Mouse (Mus musculus): ENCODE measurements around the gene Mfsd4a.

DNA sequence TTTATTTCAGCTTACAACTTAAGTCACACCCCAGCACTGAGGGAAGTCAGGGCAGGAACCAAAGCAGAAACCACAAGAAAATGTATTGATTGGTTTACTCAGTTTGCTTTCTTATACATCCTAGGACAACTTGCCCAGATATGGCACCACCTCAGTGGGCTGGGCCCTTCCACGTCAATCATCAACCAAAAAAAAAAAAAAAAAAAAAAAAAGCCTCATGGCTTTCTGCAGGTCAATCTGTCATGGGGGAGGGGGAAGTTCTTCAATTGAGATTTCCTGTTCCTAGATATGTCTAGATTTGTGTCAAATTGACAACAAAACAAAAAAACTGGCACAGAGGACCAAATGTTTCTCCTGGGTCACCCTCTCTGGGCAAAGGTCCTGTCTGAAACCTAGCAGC lies 30.2 kb upstream of the Mfsd4a start:
- TF ChIP-seq CTCF (IDR thresholded peaks at IDR 0.05; ENCODE audit: extremely low read depth, insufficient read length, insufficient replicate concordance, low read depth, low read length) = no peak
- TF ChIP-seq POLR2A (IDR thresholded peaks at IDR 0.05; ENCODE audit: low read depth, low read length) = no peak
